Mouse (Mus musculus) brain, adult 2 months (tissue): Measurements from ENCODE around the gene Ganab.
"Not testable (repeated sequence)": the region's sequence is repeated elsewhere in the genome, so short reads cannot be mapped to it uniquely, and the experiment has no call there.

ENCODE experiments used
- DNase-seq: peaks from one replicate; pipeline ENCODE4 v3.0.0; 2011; ENCODE audit warnings: low read depth, low spot score

The Ganab gene

GRCm38 (mm10) chr19:8897865-8898495, at the start of gene Ganab:
Ganab (plus strand) TSS chr19:8898071.
- DNase-seq = peak; percentile 98

GRCm38 (mm10) chr19:8848356-8848755, 49.5 kb upstream of the Ganab start:
- DNase-seq = no peak

- peak; percentile 75 for DNase-seq
These were observed 47.4 kb upstream of the Ganab start, which contains the start of gene Lrrn4cl for GRCm38 (mm10) chr19:8850402-8850901. Lrrn4cl (plus strand) TSS chr19:8850768.

- DNase-seq = no peak
These were observed 46.2 kb upstream of the Ganab start for GRCm38 (mm10) chr19:8851639-8852038.

GRCm38 (mm10) chr19:8852236-8852928, 45.5 kb upstream of the Ganab start:
- no peak for DNase-seq

GRCm38 (mm10) chr19:8853117-8853516, 44.8 kb upstream of the Ganab start:
- DNase-seq = peak; percentile 60

GRCm38 (mm10) chr19:8857689-8858088, 40.2 kb upstream of the Ganab start:
- peak; percentile 76 for DNase-seq

GRCm38 (mm10) chr19:8859018-8859417, 38.9 kb upstream of the Ganab start:
- peak; percentile 35 for DNase-seq

GRCm38 (mm10) chr19:8864265-8864664, 33.6 kb upstream of the Ganab start:
- DNase-seq = peak; percentile 54

- not testable (repeated sequence) for DNase-seq
These were observed 27.5 kb upstream of the Ganab start for GRCm38 (mm10) chr19:8870381-8870780.

- DNase-seq = no peak
These were observed 27.0 kb upstream of the Ganab start for GRCm38 (mm10) chr19:8870838-8871237.

GRCm38 (mm10) chr19:8871267-8872186, 26.3 kb upstream of the Ganab start, which contains the start of gene Ubxn1:
Ubxn1 (plus strand) TSS chr19:8871496.
- peak; percentile 99 for DNase-seq

GRCm38 (mm10) chr19:8872266-8872840, 25.5 kb upstream of the Ganab start:
- DNase-seq = no peak

GRCm38 (mm10) chr19:8875031-8875430, 22.8 kb upstream of the Ganab start:
- DNase-seq = no peak

GRCm38 (mm10) chr19:8880311-8881033, 17.4 kb upstream of the Ganab start, which contains the start of gene Uqcc3:
Uqcc3 (minus strand) TSS chr19:8880923.
- DNase-seq = peak; percentile 94

- no peak for DNase-seq
These were observed 16.9 kb upstream of the Ganab start for GRCm38 (mm10) chr19:8881034-8881392.

- no peak for DNase-seq
These were observed 14.3 kb upstream of the Ganab start, which contains the start of the genes Lbhd1 and Gm49403 for GRCm38 (mm10) chr19:8883616-8884015. Lbhd1 (plus strand) TSS chr19:8883732. Gm49403 (plus strand) TSS chr19:8883930.

- DNase-seq = no peak
These were observed 10.8 kb upstream of the Ganab start for GRCm38 (mm10) chr19:8886916-8887584.

GRCm38 (mm10) chr19:8887585-8888463, 10.0 kb upstream of the Ganab start:
- no peak for DNase-seq
